Mouse (Mus musculus) heart, embryonic 14.5 days (tissue): ENCODE data around the gene Itga5. TPM values are rescaled to one million over a fixed set of nuclear protein-coding genes. Genes with fewer than 3 reads are reported as not detected.

Experiments
- ATAC-seq: fragments of 200-750 bp; cut with Nextera tagmentation; 2 replicates; pipeline ENCODE4 v1.8.0; 2017; ENCODE audit warnings: low read depth, moderate TSS enrichment; ENCODE audit not compliant: insufficient number of reproducible peaks, insufficient read depth, low FRiP score
- H3K27ac ChIP-seq, 2 experiments: fragments of 200-500 bp in 1 of 2; fragments of 300-500 bp in 1 of 2; sonication (generic) in 1 of 2; replicated peaks in 1 of 2; 2 replicates each; pipeline ENCODE4 v1.5.1; 2012 to 2014; ENCODE audit warnings: low read depth in 2 of 2, low read length in 2 of 2, control low read depth in 1 of 2, mild to moderate bottlenecking in 1 of 2, mixed read lengths in 1 of 2; ENCODE audit not compliant: control insufficient read depth in 1 of 2, insufficient read depth in 1 of 2
- H3K27me3 ChIP-seq: fragments of 300-500 bp; sonication (generic); 2 replicates; pipeline ENCODE4 v1.6.1; 2014; ENCODE audit warnings: mild to moderate bottlenecking, low read length, control low read depth; ENCODE audit not compliant: control insufficient read depth, insufficient read depth
- H3K36me3 ChIP-seq: fragments of 300-500 bp; sonication (generic); 2 replicates; pipeline ENCODE4 v1.6.1; 2014; ENCODE audit warnings: mild to moderate bottlenecking, control low read depth, low read length, mixed read lengths; ENCODE audit not compliant: control insufficient read depth, insufficient read depth
- H3K4me1 ChIP-seq, 2 experiments: fragments of 200-500 bp in 1 of 2; fragments of 300-500 bp in 1 of 2; sonication (generic) in 1 of 2; 2 replicates each; pipeline ENCODE4 v1.6.1; 2012 to 2014; ENCODE audit warnings: low read length in 2 of 2, control low read depth in 1 of 2, mixed read lengths in 1 of 2; ENCODE audit not compliant: control insufficient read depth in 2 of 2, insufficient read depth in 2 of 2
- H3K4me2 ChIP-seq: fragments of 300-500 bp; sonication (generic); 2 replicates; pipeline ENCODE4 v1.6.1; 2014; ENCODE audit warnings: mild to moderate bottlenecking, low read length
- H3K4me3 ChIP-seq, 2 experiments: fragments of 200-500 bp in 1 of 2; fragments of 300-500 bp in 1 of 2; sonication (generic) in 1 of 2; 2 replicates each; pipeline ENCODE4 v1.5.1; 2012 to 2014; ENCODE audit warnings: low read length in 2 of 2, mild to moderate bottlenecking in 2 of 2, control low read depth in 1 of 2, low read depth in 1 of 2, moderate library complexity in 1 of 2; ENCODE audit not compliant: control insufficient read depth in 1 of 2, insufficient read depth in 1 of 2
- H3K9ac ChIP-seq: fragments of 300-500 bp; sonication (generic); 2 replicates; pipeline ENCODE4 v1.6.1; 2014; ENCODE audit warnings: mild to moderate bottlenecking, low read length
- H3K9me3 ChIP-seq: fragments of 300-500 bp; sonication (generic); 2 replicates; pipeline ENCODE4 v1.6.1; 2016; ENCODE audit warnings: low read length, control low read depth; ENCODE audit not compliant: control insufficient read depth
- WGBS: fragments of 180-500 bp; shearing (Covaris S2); extraction: QIAGEN DNeasy Blood & Tissue Kit; methylation state at CpG from one replicate; pipeline ENCODE4 v1.1.7; 2014; 5-methylcytosine and 5-hydroxymethylcytosine counted together
- polyA plus RNA-seq: library from polyadenylated mRNA; unstranded; fragments of >200 nt; fragmentation: Nextera tagmentation; extraction: Ambion mirVana; gene quantifications from 2 replicates; pipeline ENCODE4 v1.2.1, GENCODE M21; 2014

Itga5 gene
- polyA plus RNA-seq, 1 experiment from 2014 or later, result 76.2 TPM

DNA sequence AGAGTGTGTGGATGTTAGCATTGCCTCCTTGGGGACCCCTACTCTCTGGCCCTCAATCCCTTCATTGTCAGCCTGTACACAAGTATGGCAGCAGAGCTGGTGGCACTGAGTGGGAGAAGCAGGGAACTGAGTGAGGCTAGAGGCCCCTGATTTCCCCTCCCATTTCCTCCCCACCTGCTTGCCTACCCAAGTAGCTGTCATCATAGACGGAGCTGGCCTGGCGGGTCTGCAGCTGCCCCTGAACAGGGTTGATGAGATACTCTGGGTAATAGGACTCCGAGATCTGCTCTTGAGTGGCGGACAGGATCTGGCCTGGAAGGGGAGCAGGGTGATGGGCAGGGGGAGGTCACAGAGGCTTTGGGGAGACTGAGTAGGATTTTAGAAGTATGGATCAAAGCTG, 10.4 kb downstream of the Itga5 start:
- Histone ChIP-seq H3K27ac (peak overlapping the region; percentile 95 to 99), H3K27me3 (no peaks in the 10 kb centered on the region), H3K9me3 (no peaks in the 10 kb centered on the region), H3K4me1 (peaks cover 52 to 68% of the 10 kb centered on the region in 2 experiments), H3K4me3 (no peak overlapping the region), H3K9ac (peak overlapping the region; percentile 51), H3K36me3 (peaks cover 79% of the 10 kb centered on the region), H3K4me2 (0 out of 2 replicates have a peak overlapping the region, but pooled peaks have one; percentile 25)
- 35% methylated on average over 4 of the region's 4 CpGs for WGBS
- ATAC-seq, result no peak

DNA sequence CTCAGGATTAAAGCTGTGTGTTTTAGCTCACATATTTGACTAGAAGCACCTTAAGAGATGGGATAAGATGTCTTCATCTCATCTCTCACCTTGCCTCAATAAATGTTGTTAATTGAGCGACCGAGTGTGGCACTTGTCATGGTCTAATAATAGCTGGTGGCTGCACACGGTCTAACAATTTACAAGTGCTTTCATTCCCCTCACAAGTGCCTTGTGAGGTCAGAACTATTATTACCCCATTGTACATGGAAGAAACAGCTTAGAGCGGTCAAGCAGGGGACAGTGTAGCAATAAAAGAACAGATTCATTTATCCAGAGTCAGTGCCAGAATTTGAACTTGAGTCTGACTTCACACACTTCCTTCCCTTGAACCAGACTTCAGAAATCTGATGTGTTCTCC, 11.1 kb downstream of the Itga5 start:
- peaks cover 51 to 63% of the 10 kb centered on the region in 2 experiments for H3K4me1 ChIP-seq
- peak overlapping the region; percentile 51 for H3K9ac ChIP-seq
- peak overlapping the region; percentile 95 to 99 for H3K27ac ChIP-seq
- H3K36me3 ChIP-seq, result peaks cover 84% of the 10 kb centered on the region
- 18% methylated on average over 4 of the region's 4 CpGs for WGBS
- no peak overlapping the region for H3K4me3 ChIP-seq
- H3K9me3 ChIP-seq, result no peaks in the 10 kb centered on the region
- no peaks in the 10 kb centered on the region for H3K27me3 ChIP-seq
- H3K4me2 ChIP-seq, result peak overlapping the region; percentile 31; the same call in 1 of the 2 replicates
- ATAC-seq, result peak; percentile 78

- no peaks in the 10 kb centered on the region for H3K27me3 ChIP-seq
- H3K9me3 ChIP-seq, result no peaks in the 10 kb centered on the region
- H3K27ac ChIP-seq, result peak overlapping the region; percentile 93 to 95
- peak overlapping the region; percentile 55 for H3K9ac ChIP-seq
- peak overlapping the region; percentile 31; the same call in 1 of the 2 replicates for H3K4me2 ChIP-seq
- ATAC-seq, result no peak
- peaks cover 45 to 55% of the 10 kb centered on the region in 2 experiments for H3K4me1 ChIP-seq
- no peak overlapping the region for H3K4me3 ChIP-seq
- 73% methylated on average over 2 of the region's 2 CpGs for WGBS
- peaks cover 88% of the 10 kb centered on the region for H3K36me3 ChIP-seq
Measured at GRCm38 (mm10) chr15:103354690-103355089, 11.9 kb downstream of the Itga5 start.

DNA sequence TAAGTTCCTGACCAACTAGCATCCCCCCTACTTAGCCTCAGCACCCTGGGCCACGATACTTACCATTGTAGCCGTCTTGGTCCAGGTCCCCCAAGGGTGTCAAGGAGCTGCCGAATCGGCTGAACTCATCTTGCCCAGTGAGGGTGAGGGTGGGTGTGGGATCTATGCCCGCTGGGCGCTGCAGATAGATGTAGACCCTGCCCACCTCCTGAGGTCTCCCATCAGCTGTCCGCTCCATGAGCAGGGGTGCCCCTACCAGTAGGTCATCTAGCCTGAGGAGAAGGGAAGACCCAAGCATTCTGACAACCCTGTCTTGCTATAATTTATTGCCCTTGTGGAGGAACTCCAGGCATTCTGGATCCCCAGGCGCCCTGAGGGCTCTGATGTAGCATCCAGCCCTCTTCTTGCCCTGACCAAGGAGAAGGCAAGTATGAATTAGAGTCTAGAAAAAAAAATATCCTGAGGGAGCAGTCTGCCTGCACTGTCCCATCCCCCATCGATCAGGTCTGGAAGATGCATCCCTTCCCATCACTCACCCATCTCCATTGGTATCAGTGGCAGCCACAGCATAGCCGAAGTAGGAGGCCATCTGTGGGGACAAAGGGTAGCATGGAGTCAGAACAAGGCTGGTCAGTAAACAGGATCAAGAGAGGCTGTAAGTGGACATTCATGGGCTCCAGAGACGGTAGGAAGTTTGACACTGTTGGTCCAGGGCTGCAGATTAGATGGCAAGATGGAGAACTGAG, 12.9 kb downstream of the Itga5 start:
- peaks cover 98% of the 10 kb centered on the region for H3K36me3 ChIP-seq
- H3K4me2 ChIP-seq, result no peak overlapping the region
- 88% methylated on average over 11 of the region's 11 CpGs for WGBS
- no peaks in the 10 kb centered on the region for H3K27me3 ChIP-seq
- H3K4me3 ChIP-seq, result no peak overlapping the region
- 0 out of 2 replicates have a peak overlapping the region, but pooled peaks have one; percentile 55 for H3K9ac ChIP-seq
- no peak for ATAC-seq
- no peaks in the 10 kb centered on the region for H3K9me3 ChIP-seq
- 0 out of 4 replicates have a peak overlapping the region, but pooled peaks of 1 of the 2 experiments have one; percentile 10 for H3K27ac ChIP-seq
- H3K4me1 ChIP-seq, result peaks cover 36 to 45% of the 10 kb centered on the region in 2 experiments

- Histone ChIP-seq H3K9ac (no peak overlapping the region), H3K27me3 (no peaks in the 10 kb centered on the region), H3K4me2 (no peak overlapping the region), H3K27ac (0 out of 4 replicates have a peak overlapping the region, but pooled peaks of 1 of the 2 experiments have one; percentile 10), H3K4me3 (no peak overlapping the region), H3K4me1 (peaks cover 29 to 37% of the 10 kb centered on the region in 2 experiments), H3K9me3 (no peaks in the 10 kb centered on the region), H3K36me3 (peaks cover 100% of the 10 kb centered on the region)
- no peak for ATAC-seq
- 40% methylated on average over 4 of the region's 4 CpGs for WGBS
Measured at GRCm38 (mm10) chr15:103352856-103353255, 13.7 kb downstream of the Itga5 start.

DNA sequence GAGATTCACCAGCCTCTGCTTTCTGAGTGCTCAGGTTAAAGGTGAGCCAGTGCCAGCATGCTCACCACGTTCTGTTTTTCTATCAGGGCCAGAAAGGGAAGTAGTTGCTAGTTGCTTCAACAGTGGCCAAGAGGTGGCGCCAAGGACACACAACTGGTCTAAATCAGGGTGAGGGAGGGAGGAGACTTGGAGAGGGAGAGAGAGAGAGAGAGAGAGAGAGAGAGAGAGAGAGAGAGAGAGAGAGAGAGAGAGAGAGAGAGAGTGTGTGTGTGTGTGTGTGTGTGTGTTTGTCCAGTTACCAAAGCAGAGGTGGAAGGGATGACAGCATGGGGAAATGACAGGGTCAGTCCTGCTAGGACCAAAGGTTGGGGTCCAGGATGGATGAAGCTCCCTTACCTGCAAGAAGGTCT, 19.3 kb downstream of the Itga5 start:
- Histone ChIP-seq H3K4me1 (no peaks in the 10 kb centered on the region), H3K27ac (no peak overlapping the region), H3K9ac (no peak overlapping the region), H3K4me2 (no peak overlapping the region), H3K4me3 (no peak overlapping the region), H3K36me3 (peaks cover 90% of the 10 kb centered on the region), H3K9me3 (no peaks in the 10 kb centered on the region), H3K27me3 (no peaks in the 10 kb centered on the region)
- ATAC-seq, result no peak
- WGBS, result 0% methylated on average over 2 of the region's 2 CpGs

DNA sequence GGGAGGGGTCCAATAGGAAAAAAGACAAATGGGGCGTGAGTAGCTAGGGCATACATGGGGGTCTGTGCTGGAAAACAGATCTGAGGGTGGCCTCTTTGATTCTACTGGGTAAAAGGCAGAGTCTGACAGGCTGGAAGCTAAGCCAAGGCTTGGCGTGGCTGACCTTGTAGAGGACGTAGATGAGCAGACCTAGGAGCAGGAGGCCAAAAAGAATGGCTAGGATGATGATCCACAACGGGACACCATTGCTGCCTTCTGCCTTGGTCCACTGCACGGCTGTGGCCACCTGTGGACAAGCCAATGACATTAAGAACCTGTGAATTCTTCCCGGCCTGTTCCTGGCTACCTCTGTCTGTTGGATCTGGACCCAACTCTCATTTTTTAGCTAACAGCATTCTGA, 20.8 kb downstream of the Itga5 start:
- ATAC-seq, result no peak
- H3K4me2 ChIP-seq, result no peak overlapping the region
- H3K4me3 ChIP-seq, result no peak overlapping the region
- H3K36me3 ChIP-seq, result peaks cover 76% of the 10 kb centered on the region
- H3K9ac ChIP-seq, result no peak overlapping the region
- H3K27me3 ChIP-seq, result peaks cover 11% of the 10 kb centered on the region
- H3K27ac ChIP-seq, result no peak overlapping the region
- H3K9me3 ChIP-seq, result no peaks in the 10 kb centered on the region
- WGBS, result 87% methylated on average over 6 of the region's 6 CpGs
- peaks cover 3 to 5% of the 10 kb centered on the region in 2 experiments; a peak in 2 of 4 replicates for H3K4me1 ChIP-seq
